Mouse (Mus musculus) left cerebral cortex, adult 6 months (tissue): ENCODE results near the gene Rbl1. TPM values are rescaled to one million over a fixed set of nuclear protein-coding genes. Genes with fewer than 3 reads are reported as not detected.

ENCODE experiments used
- long read RNA-seq, 2 experiments: library from polyadenylated mRNA; unstranded; transcript quantifications; one replicate each; pipeline ENCODE4 v2.0.0; 2019 to 2020
- polyA plus RNA-seq: library from polyadenylated mRNA; unstranded; fragments of <200 nt; fragmentation: Nextera tagmentation; gene quantifications from 2 replicates; pipeline ENCODE4 v1.2.3, GENCODE M21; 2021

Gene Rbl1
- polyA plus RNA-seq: 0.32 and 0.51 TPM in 2 replicates
- long read RNA-seq, experiment 1, full-length matches to known transcripts: 2 of 3 reads
- long read RNA-seq, experiment 1, partial matches to known transcripts: 1 of 3 reads
- long read RNA-seq, experiment 1, other reads (novel, unspliced or antisense): 0 of 3 reads
- long read RNA-seq, experiment 2, partial matches to known transcripts: 1 of 2 reads
- long read RNA-seq, experiment 2, other reads (novel, unspliced or antisense): 1 of 2 reads

GRCm38 (mm10) chr2:157204366-157205218 lies at the start of gene Rbl1:
Rbl1 (minus strand) TSS chr2:157204534.

GRCm38 (mm10) chr2:157135014-157135413 lies 69.3 kb downstream of the Rbl1 start, which contains the start of gene Samhd1:
Samhd1 (minus strand) TSS chr2:157135265.

Other genes with a start within 250 kb of the Rbl1 start
- gene Ndrg3, start 212.5 kb downstream of the Rbl1 start, polyA plus RNA-seq: 642 and 643 TPM in 2 replicates
- 2.4 and 3.3 TPM in 2 replicates for gene Dsn1, start 197.4 kb downstream of the Rbl1 start, polyA plus RNA-seq
- gene Soga1, start 125.3 kb downstream of the Rbl1 start, polyA plus RNA-seq: 1.1 and 2.2 TPM in 2 replicates
- not detected in 2 replicates for gene Tldc2, start 117.5 kb downstream of the Rbl1 start, polyA plus RNA-seq
- gene Samhd1, start 69.3 kb downstream of the Rbl1 start, polyA plus RNA-seq: 3.0 and 4.1 TPM in 2 replicates
- gene Rpn2, start 74.5 kb upstream of the Rbl1 start, polyA plus RNA-seq: 124 and 158 TPM in 2 replicates
- 0.07 and 0.10 TPM in 2 replicates for gene Mroh8, start 75.0 kb upstream of the Rbl1 start, polyA plus RNA-seq
- 0.46 TPM in 1 of 2 replicates, not detected in the other for gene Ghrh, start 143.0 kb upstream of the Rbl1 start, polyA plus RNA-seq
- gene Manbal, start 163.1 kb upstream of the Rbl1 start, polyA plus RNA-seq: 102 and 115 TPM in 2 replicates
- 10.9 and 36.6 TPM in 2 replicates for gene Src, start 213.9 kb upstream of the Rbl1 start, polyA plus RNA-seq